Mouse (Mus musculus) gastrocnemius, postnatal 4 days (tissue): ENCODE results near the gene Sned1. TPM values are rescaled to one million over a fixed set of nuclear protein-coding genes. Genes with fewer than 3 reads are reported as not detected.

Experiments used
- DNase-seq, 2 experiments: peaks; one replicate each; pipeline ENCODE4 v3.0.0; 2021 to 2022; ENCODE audit warnings: low spot score in 2 of 2, mixed read lengths in 2 of 2
- total RNA-seq, 2 experiments: library from RNA; stranded (reverse); gene quantifications; 2 replicates each; pipeline ENCODE4 v1.2.3; 2021

The Sned1 gene
- total RNA-seq, 2 experiments from 2014 or later: 6.3 to 9.1 TPM

- peak in 1 of 2 experiments; percentile 50 for DNase-seq
These were observed 8.2 kb upstream of the Sned1 start for GRCm38 (mm10) chr1:93227303-93227975.

GRCm38 (mm10) chr1:93227976-93228365 lies 7.7 kb upstream of the Sned1 start:
- no peak for DNase-seq

- DNase-seq: no peak
These were observed 6.4 kb upstream of the Sned1 start for GRCm38 (mm10) chr1:93229221-93229620.

- DNase-seq: no peak
These were observed 6.0 kb upstream of the Sned1 start for GRCm38 (mm10) chr1:93229626-93230025.

- no peak for DNase-seq
These were observed 894 bp downstream of the Sned1 start for GRCm38 (mm10) chr1:93236545-93236924.

- no peak for DNase-seq
These were observed 2.0 kb downstream of the Sned1 start for GRCm38 (mm10) chr1:93237676-93238075.

- no peak for DNase-seq
These were observed 2.6 kb downstream of the Sned1 start for GRCm38 (mm10) chr1:93238201-93238600.

GRCm38 (mm10) chr1:93245936-93246335 lies 10.3 kb downstream of the Sned1 start:
- no peak for DNase-seq

GRCm38 (mm10) chr1:93252586-93252985 lies 16.9 kb downstream of the Sned1 start:
- no peak for DNase-seq

GRCm38 (mm10) chr1:93255761-93256160 lies 20.1 kb downstream of the Sned1 start:
- DNase-seq: no peak

GRCm38 (mm10) chr1:93257560-93257959 lies 21.9 kb downstream of the Sned1 start:
- DNase-seq: no peak

GRCm38 (mm10) chr1:93267207-93267606 lies 31.6 kb downstream of the Sned1 start:
- DNase-seq: no peak

GRCm38 (mm10) chr1:93268246-93268645 lies 32.6 kb downstream of the Sned1 start:
- no peak for DNase-seq

- no peak for DNase-seq
These were observed 35.0 kb downstream of the Sned1 start for GRCm38 (mm10) chr1:93270516-93271240.

GRCm38 (mm10) chr1:93271751-93272150 lies 36.1 kb downstream of the Sned1 start:
- no peak for DNase-seq

- peak in 1 of 2 experiments; percentile 40 for DNase-seq
These were observed 36.8 kb downstream of the Sned1 start for GRCm38 (mm10) chr1:93272409-93272821.

GRCm38 (mm10) chr1:93275561-93275960 lies 39.9 kb downstream of the Sned1 start:
- no peak for DNase-seq

- no peak for DNase-seq
These were observed 41.4 kb downstream of the Sned1 start for GRCm38 (mm10) chr1:93277041-93277440.

GRCm38 (mm10) chr1:93289678-93290214 lies 54.1 kb downstream of the Sned1 start:
- no peak for DNase-seq

- DNase-seq: no peak
These were observed 55.3 kb downstream of the Sned1 start for GRCm38 (mm10) chr1:93290956-93291355.

- DNase-seq: no peak
These were observed 56.0 kb downstream of the Sned1 start for GRCm38 (mm10) chr1:93291591-93291990.

- DNase-seq: no peak
These were observed 56.4 kb downstream of the Sned1 start for GRCm38 (mm10) chr1:93292006-93292405.
